Mouse (Mus musculus) spleen, adult 2 months (tissue): ENCODE measurements around the gene Inpp5b. TPM values are rescaled to one million over a fixed set of nuclear protein-coding genes. Genes with fewer than 3 reads are reported as not detected.

Source experiments
- DNase-seq, 2 experiments: peaks; one replicate each; pipeline versions ENCODE4 v3.0.0 to v3.0.0-alpha.2; 2012 to 2021; ENCODE audit warnings: low spot score in 2 of 2, low read depth in 1 of 2
- H3K27ac ChIP-seq: fragments of 200-500 bp; 2 replicates; pipeline ENCODE4 v1.5.1; 2012; ENCODE audit warnings: low read length, inconsistent platforms; ENCODE audit not compliant: insufficient read depth
- H3K27me3 ChIP-seq: fragments of 200-500 bp; 2 replicates; pipeline ENCODE4 v1.6.1; 2012; ENCODE audit warnings: mild to moderate bottlenecking, moderate library complexity, low read length, inconsistent platforms; ENCODE audit not compliant: control insufficient read depth, insufficient read depth
- H3K36me3 ChIP-seq: fragments of 200-500 bp; 2 replicates; pipeline ENCODE4 v1.6.1; 2012; ENCODE audit warnings: mild to moderate bottlenecking, low read length, inconsistent platforms; ENCODE audit not compliant: control insufficient read depth, insufficient read depth
- H3K4me1 ChIP-seq: fragments of 200-500 bp; 2 replicates; pipeline ENCODE4 v1.6.1; 2011; ENCODE audit warnings: inconsistent platforms; ENCODE audit not compliant: control insufficient read depth, insufficient read depth, insufficient read length
- H3K4me3 ChIP-seq: fragments of 200-500 bp; 2 replicates; pipeline ENCODE4 v1.5.1; 2011; ENCODE audit warnings: mild to moderate bottlenecking, inconsistent platforms; ENCODE audit not compliant: insufficient read depth, insufficient read length; ENCODE audit errors: extremely low read depth
- CTCF ChIP-seq: fragments of 200-500 bp; IDR thresholded peaks from 2 replicates; pipeline ENCODE4 v1.5.1; 2011; ENCODE audit warnings: mild to moderate bottlenecking, inconsistent platforms; ENCODE audit not compliant: insufficient read depth, insufficient read length, insufficient replicate concordance; ENCODE audit errors: extremely low read depth
- POLR2A ChIP-seq: fragments of 200-500 bp; IDR thresholded peaks from 2 replicates; pipeline ENCODE4 v1.6.1; 2011; ENCODE audit warnings: low read depth, low read length, inconsistent platforms
- WGBS: fragments of 180-500 bp; shearing (Covaris S2); methylation state at CpG from one replicate; pipeline ENCODE4 v1.1.7; 2018; 5-methylcytosine and 5-hydroxymethylcytosine counted together
- polyA plus RNA-seq: library from polyadenylated mRNA; depleted of rRNA; stranded (reverse); fragments of >200 nt; gene quantifications from 2 replicates; pipeline ENCODE4 v1.2.3, GENCODE M21; 2012

Inpp5b gene
- polyA plus RNA-seq, 1 experiment, result 31.3 TPM

- DNase-seq, result no peak
- Histone ChIP-seq H3K27me3 (no peaks in the 10 kb centered on the region), H3K27ac (no peak overlapping the region), H3K4me1 (no peaks in the 10 kb centered on the region), H3K4me3 (no peak overlapping the region), H3K36me3 (peaks cover 43% of the 10 kb centered on the region)
- WGBS, result 95% methylated on average over 7 of the region's 7 CpGs
- TF ChIP-seq POLR2A (no peak), CTCF (no peak)
Observed at GRCm38 (mm10) chr4:124781361-124781760, 39.7 kb downstream of the Inpp5b start.

- Histone ChIP-seq H3K27me3 (no peaks in the 10 kb centered on the region), H3K4me3 (no peak overlapping the region), H3K27ac (no peak overlapping the region), H3K4me1 (no peaks in the 10 kb centered on the region), H3K36me3 (peaks cover 48% of the 10 kb centered on the region)
- TF ChIP-seq CTCF, result no peak
- no peak for TF ChIP-seq POLR2A
- DNase-seq, result no peak
- WGBS, result 96% methylated on average over 8 of the region's 8 CpGs
Observed at GRCm38 (mm10) chr4:124782395-124782794, 40.7 kb downstream of the Inpp5b start.

GRCm38 (mm10) chr4:124783937-124784336 lies 42.3 kb downstream of the Inpp5b start:
- Histone ChIP-seq H3K36me3 (peaks cover 51% of the 10 kb centered on the region), H3K27ac (no peak overlapping the region), H3K4me1 (no peaks in the 10 kb centered on the region), H3K4me3 (no peak overlapping the region), H3K27me3 (no peaks in the 10 kb centered on the region)
- whole genome bisulfite sequencing, result 97% methylated on average over 8 of the region's 8 CpGs
- no peak for DNase-seq
- TF ChIP-seq CTCF (no peak), POLR2A (no peak)

GRCm38 (mm10) chr4:124790013-124790412 lies 48.4 kb downstream of the Inpp5b start:
- Histone ChIP-seq H3K27ac (no peak overlapping the region), H3K4me1 (no peaks in the 10 kb centered on the region), H3K27me3 (no peaks in the 10 kb centered on the region), H3K36me3 (peaks cover 64% of the 10 kb centered on the region), H3K4me3 (no peak overlapping the region)
- TF ChIP-seq CTCF (no peak), POLR2A (no peak)
- WGBS, result 85% methylated on average over 4 of the region's 4 CpGs
- no peak for DNase-seq

GRCm38 (mm10) chr4:124792114-124792513 lies 50.5 kb downstream of the Inpp5b start:
- no peak overlapping the region for H3K27ac ChIP-seq
- H3K27me3 ChIP-seq, result no peaks in the 10 kb centered on the region
- 92% methylated on average over 8 of the region's 8 CpGs for WGBS
- peaks cover 52% of the 10 kb centered on the region for H3K36me3 ChIP-seq
- no peak for DNase-seq
- TF ChIP-seq CTCF (no peak), POLR2A (no peak)
- no peaks in the 10 kb centered on the region for H3K4me1 ChIP-seq
- H3K4me3 ChIP-seq, result no peak overlapping the region

- no peak for DNase-seq
- peaks cover 32% of the 10 kb centered on the region for H3K36me3 ChIP-seq
- H3K4me3 ChIP-seq, result no peak overlapping the region
- no peaks in the 10 kb centered on the region for H3K4me1 ChIP-seq
- WGBS, result 93% methylated on average over 8 of the region's 8 CpGs
- TF ChIP-seq POLR2A (no peak), CTCF (no peak)
- H3K27me3 ChIP-seq, result no peaks in the 10 kb centered on the region
- no peak overlapping the region for H3K27ac ChIP-seq
Observed at GRCm38 (mm10) chr4:124796141-124796540, 54.5 kb downstream of the Inpp5b start.

- no peak for DNase-seq
- Histone ChIP-seq H3K27me3 (no peaks in the 10 kb centered on the region), H3K36me3 (peaks cover 27% of the 10 kb centered on the region), H3K4me3 (no peak overlapping the region), H3K27ac (no peak overlapping the region), H3K4me1 (no peaks in the 10 kb centered on the region; the same call in 1 of the 2 replicates)
- TF ChIP-seq CTCF, result no peak
- no peak for TF ChIP-seq POLR2A
- 93% methylated on average over 2 of the region's 2 CpGs for WGBS
Observed at GRCm38 (mm10) chr4:124796913-124797312, 55.3 kb downstream of the Inpp5b start.
